Mouse (Mus musculus): ENCODE measurements around the gene Rer1.
"Not testable (repeated sequence)": the region's sequence is repeated elsewhere in the genome, so short reads cannot be mapped to it uniquely, and the experiment has no call there.

Gene Rer1

GRCm38 (mm10) chr4:155116607-155117006 is 30.4 kb upstream of the Rer1 start:
- DNase-seq (ENCODE audit: low spot score in 2 of 2): no peak

GRCm38 (mm10) chr4:155113766-155114410 is 27.7 kb upstream of the Rer1 start:
- DNase-seq (ENCODE audit: low spot score in 2 of 2): no peak

GRCm38 (mm10) chr4:155109471-155109870 is 23.3 kb upstream of the Rer1 start:
- DNase-seq (ENCODE audit: low spot score in 2 of 2): no peak

- DNase-seq (ENCODE audit: low spot score in 2 of 2): no peak
These were observed 21.7 kb upstream of the Rer1 start for GRCm38 (mm10) chr4:155107886-155108285.

- no peak for DNase-seq (ENCODE audit: low spot score in 2 of 2)
These were observed 12.4 kb upstream of the Rer1 start for GRCm38 (mm10) chr4:155098572-155098971.

- DNase-seq (ENCODE audit: low spot score in 2 of 2): no peak
These were observed 11.3 kb upstream of the Rer1 start for GRCm38 (mm10) chr4:155097452-155097851.

- DNase-seq (ENCODE audit: low spot score in 2 of 2): no peak
These were observed 9.8 kb upstream of the Rer1 start for GRCm38 (mm10) chr4:155095967-155096366.

GRCm38 (mm10) chr4:155095238-155095900 is 9.2 kb upstream of the Rer1 start:
- peak; percentile 66 to 68 for DNase-seq (ENCODE audit: low spot score in 2 of 2)

- peak; percentile 49 to 57 for DNase-seq (ENCODE audit: low spot score in 2 of 2)
These were observed 8.4 kb upstream of the Rer1 start for GRCm38 (mm10) chr4:155094565-155094964.

GRCm38 (mm10) chr4:155093431-155094149 is 7.4 kb upstream of the Rer1 start:
- DNase-seq (ENCODE audit: low spot score in 2 of 2): no peak

- no peak for DNase-seq (ENCODE audit: low spot score in 2 of 2)
These were observed 6.7 kb upstream of the Rer1 start for GRCm38 (mm10) chr4:155092718-155093430.

GRCm38 (mm10) chr4:155090688-155091449 is 4.7 kb upstream of the Rer1 start:
- no peak for DNase-seq (ENCODE audit: low spot score in 2 of 2)

GRCm38 (mm10) chr4:155090147-155090546 is 4.0 kb upstream of the Rer1 start:
- no peak for DNase-seq (ENCODE audit: low spot score in 2 of 2)

GRCm38 (mm10) chr4:155089241-155089640 is 3.1 kb upstream of the Rer1 start:
- DNase-seq (ENCODE audit: low spot score in 2 of 2): no peak

- DNase-seq (ENCODE audit: low spot score in 2 of 2): no peak
These were observed 725 bp downstream of the Rer1 start for GRCm38 (mm10) chr4:155085206-155086107.

GRCm38 (mm10) chr4:155084351-155084750 is 1.8 kb downstream of the Rer1 start:
- DNase-seq (ENCODE audit: low spot score in 2 of 2): no peak

- DNase-seq (ENCODE audit: low spot score in 2 of 2): no peak
These were observed 2.6 kb downstream of the Rer1 start for GRCm38 (mm10) chr4:155083553-155083952.

- DNase-seq (ENCODE audit: low spot score in 2 of 2): no peak
These were observed 6.5 kb downstream of the Rer1 start for GRCm38 (mm10) chr4:155079666-155080065.

- not testable (repeated sequence) for DNase-seq (ENCODE audit: low spot score in 2 of 2)
These were observed 7.4 kb downstream of the Rer1 start for GRCm38 (mm10) chr4:155078808-155079207.

- no peak for DNase-seq (ENCODE audit: low spot score in 2 of 2)
These were observed 9.5 kb downstream of the Rer1 start for GRCm38 (mm10) chr4:155076677-155077076.
